Mouse (Mus musculus) lung, postnatal 0 days (tissue): ENCODE results near the gene Cdh20.

Experiments used
- CTCF ChIP-seq: IDR thresholded peaks from 2 replicates; pipeline ENCODE4 v1.5.1; 2016; ENCODE audit warnings: antibody characterized with exemption, mild to moderate bottlenecking
- EP300 ChIP-seq: IDR thresholded peaks from 2 replicates; pipeline ENCODE4 v1.6.1; 2016; ENCODE audit warnings: antibody characterized with exemption, mild to moderate bottlenecking, control low read depth

GRCm38 (mm10) chr1:104961670-104962069, 193.3 kb downstream of the Cdh20 start:
- no peak for TF ChIP-seq EP300
- TF ChIP-seq CTCF, result no peak
